Mouse (Mus musculus) left cerebral cortex, adult 9 months (tissue): ENCODE measurements around the gene Wwp2.

ENCODE experiments used
- DNase-seq, 2 experiments: peaks; one replicate each; pipeline ENCODE4 v3.0.0; 2022; ENCODE audit warnings: low spot score in 2 of 2

Wwp2 gene

DNA sequence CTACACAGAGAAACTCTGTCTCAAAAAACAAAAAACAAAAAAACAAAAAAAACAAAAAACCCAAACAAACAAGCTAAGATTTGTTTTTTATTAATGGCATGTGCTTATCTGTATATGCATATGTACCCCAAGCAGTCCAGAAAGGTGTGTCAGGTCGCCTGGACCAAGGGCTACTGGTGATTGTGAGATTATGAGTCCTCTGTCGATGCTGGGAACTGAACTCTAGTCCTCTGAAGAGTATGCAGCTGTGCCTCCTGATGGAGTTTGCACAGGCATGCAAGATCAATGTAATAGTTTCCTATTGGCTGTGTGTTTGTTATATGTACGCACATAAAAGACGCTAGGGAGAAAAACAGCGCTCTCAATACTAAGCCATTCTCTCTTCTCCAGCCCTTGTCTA is 74.0 kb downstream of the Wwp2 start:
- DNase-seq: no peak

DNA sequence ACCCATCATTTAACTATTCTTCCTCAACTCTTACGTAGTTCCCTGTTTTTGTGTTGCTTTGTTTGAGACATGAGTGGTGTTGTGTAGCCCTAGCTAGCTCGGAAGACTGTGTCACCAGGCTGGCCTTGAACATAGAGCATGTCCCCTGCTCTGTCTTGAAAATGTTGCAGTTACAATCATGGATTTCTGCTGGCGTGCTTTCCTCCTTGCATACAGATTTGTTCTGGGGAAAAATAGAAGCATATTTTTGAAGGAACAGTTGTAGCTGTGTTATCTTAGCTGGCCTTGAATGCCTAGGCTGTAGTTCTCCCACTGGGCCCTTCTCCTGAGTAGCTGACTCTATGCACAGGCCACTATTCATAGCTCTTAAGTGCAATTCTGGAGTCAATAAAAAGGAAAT is 74.6 kb downstream of the Wwp2 start:
- DNase-seq: no peak

DNA sequence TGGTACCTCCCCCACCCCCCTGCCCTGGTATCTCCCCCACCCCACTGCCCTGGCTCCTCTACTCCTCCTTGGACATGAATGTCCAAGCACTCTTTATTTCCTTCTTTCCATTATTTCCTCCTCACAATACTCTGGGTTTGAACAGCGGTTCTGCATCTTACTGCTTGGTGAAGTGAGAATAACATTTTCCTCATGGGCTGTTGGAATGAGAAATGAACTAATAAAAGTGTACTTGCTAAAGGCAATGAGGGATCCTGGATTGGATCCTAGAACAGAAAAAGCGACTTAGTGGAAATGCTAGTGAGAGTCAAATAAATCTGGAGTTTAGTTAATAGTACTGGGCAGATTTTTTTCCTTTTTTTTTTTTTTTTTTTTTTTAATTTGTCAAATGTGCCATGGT is 77.1 kb downstream of the Wwp2 start:
- no peak for DNase-seq

DNA sequence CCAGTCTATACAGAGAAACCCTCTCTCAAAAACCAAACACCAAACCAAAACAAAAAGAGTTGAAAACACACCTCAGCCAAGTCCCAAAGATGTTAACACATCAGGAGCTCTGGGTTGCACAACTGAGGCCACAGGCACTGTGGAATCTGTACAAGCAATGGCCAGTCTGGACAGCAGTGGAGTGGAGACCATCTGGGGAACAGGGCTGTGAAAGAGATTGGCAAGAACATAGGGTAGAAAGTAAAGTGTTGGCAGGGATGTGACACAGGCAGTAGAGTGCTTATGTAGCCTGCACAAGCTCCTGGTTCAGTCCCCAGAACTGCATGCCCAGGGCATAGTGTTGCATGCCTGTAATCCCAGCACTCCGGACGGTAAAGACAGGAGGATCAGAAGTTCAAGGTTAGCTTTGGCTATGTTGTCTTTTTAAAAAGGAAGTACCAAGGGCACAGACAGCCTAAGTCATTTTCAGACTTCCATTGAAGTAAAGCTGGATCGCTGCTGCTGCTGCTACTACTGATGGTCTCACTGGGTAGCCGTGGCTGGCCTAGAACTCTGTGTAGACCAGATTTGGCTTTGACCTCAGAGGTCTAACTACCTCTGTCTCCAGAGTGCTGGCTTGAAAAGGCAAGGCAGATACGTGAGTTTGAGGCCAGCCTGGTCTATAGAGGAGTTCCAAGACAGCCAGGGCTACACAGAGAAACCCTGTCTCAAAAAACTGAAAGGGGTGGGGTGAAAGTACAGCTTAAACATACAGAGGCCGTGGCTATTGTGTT is 79.0 kb downstream of the Wwp2 start:
- DNase-seq: no peak

DNA sequence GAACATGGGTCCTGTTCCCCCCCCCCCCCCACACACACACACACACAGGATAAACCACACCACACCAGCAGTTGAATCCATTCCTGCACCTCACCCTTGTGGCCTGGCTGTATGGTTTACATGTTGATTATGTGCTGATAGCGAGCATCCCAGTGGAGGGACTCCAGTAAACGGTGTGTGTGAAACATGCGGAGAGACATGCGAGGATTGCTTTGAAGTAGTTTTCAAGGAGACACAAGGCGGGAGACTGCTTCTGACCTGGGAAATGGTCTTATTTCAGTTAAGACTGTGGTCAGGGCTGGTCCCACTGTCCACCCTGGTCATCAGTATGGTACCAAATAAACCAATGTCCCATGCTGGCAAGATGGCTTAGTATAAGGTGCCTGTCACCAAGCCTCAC is 82.6 kb downstream of the Wwp2 start:
- no peak for DNase-seq

DNA sequence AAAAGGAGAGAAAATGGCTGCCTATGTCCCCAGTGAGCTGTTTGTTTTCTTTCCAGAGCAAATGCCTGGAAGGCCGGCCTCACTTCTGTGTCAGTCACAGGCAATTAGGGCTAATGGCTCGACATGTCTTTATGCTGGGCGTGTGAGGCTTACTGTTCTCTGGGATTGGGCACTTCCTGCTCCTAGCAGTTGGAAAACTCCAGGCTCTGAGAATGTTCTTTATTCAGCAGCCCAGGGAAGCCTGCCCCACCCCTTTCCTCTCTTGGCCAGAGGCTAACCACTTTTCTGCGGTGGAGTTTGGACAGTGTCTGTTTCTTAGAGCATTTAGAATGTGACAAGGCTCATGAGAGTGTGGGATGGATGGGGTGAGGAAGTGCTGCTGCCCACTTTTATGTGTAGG is 83.7 kb downstream of the Wwp2 start:
- no peak for DNase-seq

DNA sequence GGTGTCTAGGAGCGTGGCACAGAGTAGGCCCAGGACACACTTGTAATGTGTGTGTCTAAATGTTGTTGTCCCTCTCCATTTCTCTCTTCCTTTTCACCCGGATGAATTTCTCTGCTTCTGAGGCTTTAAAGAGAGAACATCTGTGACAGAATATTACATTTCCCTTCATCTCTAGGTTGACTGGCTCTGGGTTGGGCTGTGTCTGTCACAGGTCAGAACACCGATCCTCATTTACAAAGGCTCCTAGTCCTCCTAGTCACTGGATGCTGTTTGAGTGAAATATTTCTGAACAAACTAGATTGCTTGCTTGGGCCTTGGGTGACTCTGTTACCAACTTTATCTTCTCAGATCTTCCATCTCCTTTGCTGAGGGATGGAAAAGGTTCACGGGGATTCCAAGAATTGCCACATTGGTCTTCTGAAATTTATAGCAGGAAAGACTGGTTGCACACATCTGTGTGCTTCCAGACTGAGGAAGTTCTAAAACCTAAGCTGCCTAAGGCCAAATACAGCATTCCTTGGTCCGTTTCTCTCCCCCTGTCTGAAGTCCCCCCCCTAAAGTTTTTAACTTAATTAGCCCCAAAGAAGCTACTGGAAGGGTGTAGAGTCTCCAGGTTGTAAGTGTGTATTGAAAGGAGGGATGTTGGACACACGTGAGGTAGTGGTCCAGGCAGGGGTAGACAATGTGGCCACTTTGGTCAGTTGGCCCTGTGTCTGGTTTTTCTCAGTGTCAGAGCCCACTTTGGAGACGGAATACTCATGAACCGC is 85.8 kb downstream of the Wwp2 start:
- DNase-seq: no peak

DNA sequence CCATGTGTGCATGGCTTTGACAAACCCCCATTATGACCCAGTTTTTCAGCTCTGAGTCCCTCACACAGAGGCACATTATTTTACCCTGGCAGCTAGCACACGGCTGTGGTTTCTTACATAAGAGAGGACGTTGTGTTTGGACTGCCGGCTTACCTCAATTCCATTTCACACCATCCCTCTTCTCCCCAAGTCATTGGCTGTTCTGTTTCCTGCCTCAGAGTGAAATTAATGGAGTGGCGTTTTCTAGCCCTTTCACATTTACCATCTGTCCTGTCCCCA is 86.3 kb downstream of the Wwp2 start:
- DNase-seq: peak in 1 of 2 experiments; percentile 30

DNA sequence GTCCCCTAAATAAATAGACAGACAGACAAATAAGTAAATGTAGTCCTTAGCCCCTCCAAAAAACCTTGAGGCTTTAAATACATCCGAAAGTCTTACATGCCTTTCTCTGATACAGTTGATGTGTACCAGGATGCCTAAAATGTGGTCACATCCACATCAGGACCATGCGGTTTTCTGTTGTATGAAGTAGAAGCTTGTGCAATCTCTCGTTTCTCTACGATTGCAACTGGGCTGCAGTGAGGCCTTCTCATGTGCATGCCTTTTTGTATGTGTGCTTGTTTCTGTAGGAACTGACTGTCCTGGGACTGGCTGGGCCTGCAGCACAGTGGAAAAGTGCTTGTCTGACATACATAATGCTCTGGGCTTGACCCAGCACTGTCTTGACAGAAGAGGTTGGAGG is 88.4 kb downstream of the Wwp2 start:
- DNase-seq: no peak

DNA sequence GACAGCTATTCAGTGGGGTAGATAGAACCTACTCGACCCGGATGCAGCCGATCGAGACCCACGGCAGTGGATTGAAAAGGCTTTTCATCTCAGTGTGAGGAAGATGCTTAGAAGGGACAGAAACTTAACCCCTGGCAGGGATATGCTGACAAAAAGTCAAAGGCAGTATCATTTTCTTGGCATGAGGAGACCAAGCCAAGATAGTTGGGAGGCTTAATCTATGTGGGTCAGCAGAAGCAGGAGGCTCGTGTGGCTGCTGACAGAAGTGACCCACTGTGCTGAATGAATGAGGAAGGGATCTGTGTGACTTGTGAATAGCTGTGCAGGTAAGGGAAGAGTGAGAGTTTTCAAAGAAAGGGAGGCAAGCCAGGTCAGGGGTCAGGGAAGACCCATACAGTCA is 92.6 kb downstream of the Wwp2 start:
- DNase-seq: no peak

DNA sequence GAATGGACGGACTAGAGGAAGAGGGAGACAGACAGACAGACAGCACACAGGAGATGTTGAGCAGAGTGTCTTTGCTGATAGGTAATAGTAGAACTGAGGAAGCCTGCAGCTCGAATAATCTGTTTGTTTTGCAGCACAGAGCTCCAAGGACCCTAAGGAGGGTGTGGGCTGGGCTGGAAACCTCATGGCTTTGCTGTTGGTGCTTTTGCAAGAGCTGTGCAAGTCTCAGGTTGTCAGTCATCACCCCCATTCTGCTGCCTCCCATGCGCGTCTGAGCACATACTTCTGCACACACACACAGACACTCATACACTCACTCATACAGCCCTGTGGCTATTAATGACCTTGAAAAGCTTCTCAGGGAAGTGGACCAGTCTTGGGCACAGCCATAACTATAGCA is 101.3 kb downstream of the Wwp2 start:
- DNase-seq: no peak

DNA sequence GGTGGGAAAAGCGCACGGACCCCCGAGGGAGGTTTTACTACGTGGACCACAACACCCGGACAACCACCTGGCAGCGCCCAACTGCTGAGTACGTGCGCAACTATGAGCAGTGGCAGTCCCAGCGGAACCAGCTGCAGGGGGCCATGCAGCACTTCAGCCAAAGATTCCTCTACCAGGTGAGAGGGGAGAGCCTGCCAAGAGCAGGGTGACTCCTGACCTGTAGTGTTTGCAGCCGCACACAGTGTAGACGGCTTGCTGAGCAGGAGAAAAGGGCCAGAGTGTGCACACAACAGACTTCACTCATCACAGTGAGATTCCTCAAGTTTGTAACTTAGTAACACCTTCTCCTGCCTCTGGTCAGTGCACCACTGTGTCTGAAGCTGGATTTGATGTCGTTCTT is 104.5 kb downstream of the Wwp2 start:
- no peak for DNase-seq

DNA sequence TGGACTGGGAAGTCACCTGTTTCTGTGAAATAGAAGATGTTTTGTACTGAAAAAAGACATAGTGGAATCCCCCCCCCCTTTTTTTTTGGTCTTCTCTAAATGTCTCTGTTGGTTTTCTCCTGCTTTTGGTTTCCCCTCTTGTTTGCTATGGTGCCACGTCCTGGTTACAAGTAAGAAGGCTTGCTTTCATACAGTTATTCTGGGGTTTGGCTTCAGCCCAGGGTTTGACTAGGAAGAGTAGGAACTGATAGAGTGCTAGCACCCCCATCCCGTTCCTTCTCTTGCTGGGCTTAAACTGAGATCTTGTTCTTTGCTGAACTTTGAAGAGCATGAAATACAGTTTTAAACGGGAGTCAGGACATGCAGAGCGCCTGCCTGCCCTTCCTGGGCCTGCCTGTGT is 105.2 kb downstream of the Wwp2 start:
- no peak for DNase-seq

DNA sequence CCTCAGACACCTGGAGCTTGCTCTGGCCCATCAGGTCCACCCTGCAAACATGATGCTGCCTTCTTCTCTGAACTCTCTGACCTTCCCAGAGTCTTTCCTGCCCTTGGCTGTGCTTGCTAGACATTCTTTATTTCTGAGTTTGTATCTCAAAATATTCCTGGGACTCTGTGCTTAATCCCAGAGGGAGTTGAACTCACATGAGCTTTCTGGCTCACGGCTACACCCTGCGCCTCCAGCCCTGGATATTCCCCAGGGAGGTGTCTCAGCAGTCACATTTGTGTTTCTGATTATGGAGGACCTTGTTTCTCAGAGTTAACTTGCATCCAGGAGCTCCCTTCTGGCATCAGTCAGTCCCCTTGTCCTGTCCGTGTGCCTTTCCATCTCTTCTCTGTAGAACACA is 106.0 kb downstream of the Wwp2 start:
- no peak for DNase-seq

DNA sequence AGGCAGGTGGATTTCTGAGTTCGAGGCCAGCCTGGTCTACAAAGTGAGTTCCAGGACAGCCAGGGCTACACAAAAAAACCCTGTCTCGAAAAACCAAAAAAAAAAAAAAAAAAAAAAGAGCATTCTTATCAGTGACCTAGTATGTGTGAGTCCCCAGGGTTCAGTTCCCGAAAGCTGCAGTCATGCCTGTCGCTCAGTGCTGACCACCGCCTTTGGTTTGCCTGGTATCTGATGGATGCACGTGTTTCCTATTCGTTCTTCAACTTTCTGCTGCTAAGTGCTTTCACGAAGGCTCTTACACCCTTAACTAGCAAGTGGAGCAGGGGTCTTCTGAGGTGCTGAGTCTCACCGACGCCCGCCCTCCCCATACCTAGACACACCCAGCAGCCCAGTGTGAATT is 107.5 kb downstream of the Wwp2 start:
- no peak for DNase-seq

DNA sequence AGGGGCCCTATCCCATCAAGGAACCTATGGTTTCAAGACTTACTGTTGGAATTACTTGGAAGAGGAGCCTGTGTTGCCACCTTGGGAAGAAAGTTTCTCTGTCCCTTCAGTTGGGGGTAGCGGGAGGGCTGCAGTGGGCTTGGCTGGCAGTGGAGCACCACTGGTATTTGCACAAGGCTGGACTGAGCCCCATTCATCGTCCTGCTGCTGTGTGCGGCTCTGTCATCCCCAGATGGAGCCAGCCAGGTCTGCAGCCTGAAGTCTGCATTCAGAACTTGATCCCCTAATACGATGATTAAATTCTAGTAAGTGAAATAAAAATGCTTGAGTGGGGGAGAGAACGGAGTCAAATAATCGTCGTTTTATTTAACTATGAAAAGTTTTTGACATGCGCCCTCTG is 108.0 kb downstream of the Wwp2 start:
- DNase-seq: no peak

DNA sequence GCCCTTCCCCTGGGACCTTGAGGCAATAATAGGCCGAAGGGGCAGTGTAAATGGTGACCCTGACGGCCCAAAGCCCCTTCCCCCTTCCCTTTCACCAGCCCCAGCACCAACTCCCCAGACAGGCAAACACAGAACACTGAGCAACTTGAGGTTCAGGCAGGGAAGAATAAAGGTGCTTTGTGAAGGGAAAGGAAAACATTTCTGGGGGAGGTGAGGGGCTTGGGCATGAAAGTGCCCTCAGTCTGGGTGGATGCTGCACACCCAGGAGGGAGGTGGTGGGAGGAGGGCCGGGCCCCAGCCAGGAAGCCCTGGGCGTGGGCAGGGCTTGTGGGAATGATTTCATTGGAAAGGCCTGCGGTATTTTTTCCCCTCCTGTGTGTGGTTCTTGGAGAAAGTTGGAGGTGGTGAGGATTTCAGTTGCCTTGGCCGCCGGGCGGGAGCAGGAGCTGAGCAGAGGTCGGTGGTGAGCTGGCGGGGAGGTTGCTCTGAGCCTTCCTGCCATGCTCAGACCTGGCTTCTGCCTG is 108.5 kb downstream of the Wwp2 start:
- DNase-seq: peak in 1 of 2 experiments; percentile 35

DNA sequence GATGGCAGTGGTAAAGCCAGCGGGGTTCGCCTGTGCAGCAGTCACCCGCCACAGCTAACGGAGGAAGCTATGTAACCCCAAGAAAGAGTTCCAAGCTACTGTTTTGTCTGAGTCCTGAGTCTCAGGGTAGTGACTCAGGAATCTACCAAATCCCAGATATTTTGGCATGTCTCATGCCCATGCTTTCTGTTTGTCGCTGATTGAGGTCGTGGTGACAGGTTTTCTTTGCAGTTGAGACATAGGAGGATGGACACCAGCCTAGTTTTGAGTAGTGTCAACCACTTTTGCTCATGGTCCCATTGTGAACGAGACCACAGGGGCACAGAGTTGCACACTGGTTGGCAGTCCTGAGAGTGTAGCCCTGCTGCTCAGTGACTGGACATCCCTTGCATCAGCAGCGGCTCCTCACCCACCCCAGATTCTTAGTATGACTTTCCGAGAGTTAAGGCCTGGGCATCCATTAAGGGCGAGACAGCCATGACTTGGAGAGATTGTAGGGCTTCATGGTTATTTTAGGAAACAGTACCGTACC is 109.5 kb downstream of the Wwp2 start:
- DNase-seq: no peak

DNA sequence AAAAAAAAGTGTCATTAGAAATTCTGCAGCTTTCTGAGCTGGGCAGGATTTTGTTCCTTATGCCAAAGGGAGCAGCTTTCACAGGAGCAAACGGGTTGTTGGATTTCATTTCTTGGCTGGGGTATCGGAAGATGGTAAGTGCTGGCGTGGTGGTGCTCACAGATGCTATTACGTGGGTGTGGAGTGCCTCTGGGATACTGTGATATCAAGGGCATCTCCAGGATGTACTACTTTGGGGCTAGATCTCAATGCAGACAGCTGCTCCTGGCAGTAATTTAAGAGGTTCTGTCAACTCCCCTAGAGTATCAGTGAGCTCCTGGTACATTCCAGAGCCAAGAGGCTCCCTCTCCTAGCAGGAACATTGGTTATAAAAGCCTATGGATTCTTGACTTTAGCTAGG is 110.0 kb downstream of the Wwp2 start:
- DNase-seq: peak; percentile 40 to 66

DNA sequence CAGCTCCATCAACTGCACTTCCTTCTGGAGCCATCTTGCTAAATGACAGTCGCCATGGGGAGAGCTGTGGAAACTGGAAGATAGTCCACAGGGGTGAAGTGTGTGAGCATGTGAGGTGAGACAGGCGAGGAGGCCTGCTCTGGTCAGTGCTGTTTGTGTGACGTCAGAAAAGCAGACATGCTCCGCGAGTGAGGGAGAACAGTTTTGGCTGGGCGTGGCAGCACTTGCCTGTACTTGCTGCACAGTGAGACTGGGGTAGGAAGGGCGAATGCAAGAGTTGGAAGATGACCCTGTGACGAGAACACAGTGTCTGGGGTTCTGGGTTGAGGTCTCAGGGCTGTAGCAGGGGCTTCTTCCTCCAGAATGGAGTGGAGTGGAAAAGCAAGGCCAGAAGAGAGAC is 110.7 kb downstream of the Wwp2 start:
- DNase-seq: no peak

DNA sequence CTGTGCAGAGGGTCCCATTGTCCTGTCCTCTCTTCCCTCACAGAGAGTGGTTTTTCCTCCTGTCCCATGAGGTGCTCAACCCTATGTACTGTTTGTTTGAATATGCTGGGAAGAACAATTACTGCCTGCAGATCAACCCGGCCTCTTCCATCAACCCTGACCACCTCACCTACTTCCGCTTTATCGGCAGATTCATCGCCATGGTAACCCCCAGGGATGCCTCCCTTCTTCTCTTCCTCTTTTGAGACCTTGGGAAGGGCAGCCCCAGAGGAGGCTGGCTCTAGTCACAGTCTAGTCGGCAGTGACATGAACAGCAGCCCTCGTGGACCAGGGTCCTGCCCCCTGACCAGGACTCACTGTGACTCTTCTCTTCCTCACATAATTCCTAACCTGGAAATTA is 116.1 kb downstream of the Wwp2 start:
- no peak for DNase-seq

DNA sequence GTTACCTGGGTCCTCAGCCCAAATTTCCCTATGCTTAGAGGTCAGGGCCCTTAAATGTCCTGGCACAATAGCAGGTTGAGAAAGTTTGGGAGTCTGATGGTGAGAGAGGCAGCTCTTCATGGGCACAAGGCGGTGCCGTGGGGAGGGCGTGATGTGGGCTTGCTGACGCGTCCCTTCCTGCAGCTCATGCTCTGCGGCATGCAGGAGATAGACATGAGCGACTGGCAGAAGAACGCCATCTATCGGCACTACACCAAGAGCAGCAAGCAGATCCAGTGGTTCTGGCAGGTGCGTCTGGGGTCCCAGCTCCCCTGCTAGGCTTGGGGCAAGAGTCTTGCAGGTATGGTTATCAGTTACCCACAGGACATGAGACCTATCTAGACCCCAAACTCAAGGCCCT is 119.1 kb downstream of the Wwp2 start:
- DNase-seq: no peak

DNA sequence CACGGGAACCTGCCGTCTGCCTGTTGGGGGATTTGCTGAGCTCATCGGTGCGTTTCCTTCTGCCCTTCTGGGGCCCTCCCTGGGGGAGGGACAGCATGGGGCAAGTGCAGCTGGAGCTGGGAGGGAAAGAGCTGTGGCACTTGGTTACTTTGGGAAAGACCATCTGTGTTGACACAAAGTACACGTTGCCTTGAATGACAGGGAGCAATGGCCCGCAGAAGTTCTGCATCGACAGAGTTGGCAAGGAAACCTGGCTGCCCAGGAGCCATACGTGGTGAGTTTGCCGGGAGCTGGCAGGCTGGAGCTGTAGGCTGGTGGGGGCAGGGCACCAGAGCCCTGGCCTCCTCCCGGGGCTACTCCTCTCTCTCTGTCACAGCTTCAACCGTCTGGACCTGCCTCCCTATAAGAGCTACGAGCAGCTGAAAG is 120.4 kb downstream of the Wwp2 start:
- DNase-seq: no peak
